Mouse (Mus musculus) small intestine, adult 2 months (tissue): ENCODE measurements around the gene Ppard.

Source experiments
- CTCF ChIP-seq: fragments of 200-500 bp; IDR thresholded peaks from 2 replicates; pipeline ENCODE4 v1.5.1; 2012; ENCODE audit warnings: low read depth, mild to moderate bottlenecking, control low read depth, inconsistent platforms, low read length, moderate library complexity, mixed read lengths; ENCODE audit not compliant: insufficient replicate concordance, insufficient read length; ENCODE audit errors: extremely low read depth
- POLR2A ChIP-seq: fragments of 200-500 bp; IDR thresholded peaks from 2 replicates; pipeline ENCODE4 v1.6.1; 2012; ENCODE audit warnings: low read depth, mild to moderate bottlenecking, control low read depth, inconsistent platforms, low read length, moderate library complexity

GRCm38 (mm10) chr17:28205443-28205842 lies 27.1 kb upstream of the Ppard start:
- no peak for TF ChIP-seq CTCF
- no peak for TF ChIP-seq POLR2A
